Mouse (Mus musculus): ENCODE results near the gene Clcn2. TPM values are rescaled to one million over a fixed set of nuclear protein-coding genes. Genes with fewer than 3 reads are reported as not detected.

Gene Clcn2
- total RNA-seq, 2 experiments from 2014 or later: 15.2 to 26.5 TPM

GRCm38 (mm10) chr16:20723247-20723646 lies 5.7 kb upstream of the Clcn2 start:
- no peak for DNase-seq

DNA sequence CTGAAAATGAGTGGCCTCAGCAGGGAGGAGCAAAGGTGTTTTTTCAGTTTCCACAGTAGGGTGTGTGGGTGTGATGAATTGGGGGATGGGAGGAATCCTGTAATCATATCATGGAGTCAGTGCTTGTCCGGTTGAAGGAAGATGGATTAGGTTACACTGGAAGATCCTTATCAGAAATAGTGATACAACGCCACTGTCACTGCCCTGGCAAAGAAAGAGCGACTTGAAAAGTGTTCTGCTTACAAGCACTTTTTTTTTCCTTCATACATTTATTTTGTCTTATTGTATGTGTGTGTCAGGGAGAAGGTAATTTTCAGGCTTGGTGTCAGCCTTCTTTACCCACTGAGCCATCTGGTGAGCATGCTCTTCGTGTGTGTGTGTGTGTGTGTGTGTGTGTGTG lies 5.2 kb upstream of the Clcn2 start:
- no peak for DNase-seq

DNA sequence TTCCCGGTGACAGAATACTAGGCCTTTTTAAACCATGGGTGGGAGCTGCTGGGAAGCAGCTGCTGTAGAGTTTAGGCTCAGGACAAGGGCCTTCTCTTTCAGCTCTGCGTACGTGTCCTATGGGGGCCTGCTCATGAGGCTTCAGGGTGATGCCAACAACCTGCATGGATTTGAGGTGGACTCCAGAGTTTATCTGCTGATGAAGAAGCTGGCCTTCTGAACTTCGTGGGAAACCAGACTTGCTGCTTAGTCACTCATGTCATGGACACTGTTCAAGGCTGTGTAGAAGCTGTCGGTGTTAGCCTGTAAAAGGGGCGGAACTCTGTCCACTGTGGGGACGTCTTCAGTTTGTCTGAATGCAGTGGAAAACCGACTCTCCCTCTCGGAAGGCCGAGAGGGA lies 4.3 kb upstream of the Clcn2 start:
- no peak for DNase-seq

DNA sequence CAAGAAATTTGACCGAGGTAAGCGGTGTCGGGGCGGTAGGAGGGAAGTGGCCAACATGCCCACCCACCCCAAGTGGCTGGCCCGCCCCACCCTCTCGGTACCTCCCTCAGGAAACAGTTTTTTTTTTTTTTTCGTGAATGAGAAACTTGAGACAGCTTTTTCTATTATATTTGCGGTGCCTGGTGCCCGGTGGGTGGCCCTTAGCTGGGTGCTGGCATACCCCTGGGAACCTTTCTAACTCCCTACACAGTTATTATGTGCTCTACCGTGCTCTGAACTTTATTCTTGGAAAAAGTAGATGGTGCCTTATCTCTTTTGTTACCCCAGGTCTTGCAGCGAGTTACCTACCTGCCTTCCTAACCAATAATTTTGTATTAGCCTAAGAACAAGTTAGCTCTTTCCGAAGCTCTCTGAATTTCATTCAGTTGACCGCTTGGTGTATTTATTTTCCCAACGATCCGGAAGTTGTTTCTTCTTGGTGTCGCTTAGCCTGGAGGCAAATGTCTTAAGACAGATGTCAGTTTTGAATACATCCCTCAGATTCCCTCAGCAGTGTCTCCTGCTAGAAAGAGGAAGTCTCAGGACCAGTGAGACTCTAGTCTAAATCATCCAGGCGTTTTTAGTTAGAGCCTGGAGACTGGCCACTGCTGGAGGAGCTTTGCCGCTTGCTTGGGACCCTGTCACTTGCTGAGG lies 578 bp upstream of the Clcn2 start:
- no peak for DNase-seq

- DNase-seq: no peak
Observed at GRCm38 (mm10) chr16:20716841-20717180, 735 bp downstream of the Clcn2 start.

- DNase-seq: peak; percentile 91
Observed at GRCm38 (mm10) chr16:20715976-20716840, 1.3 kb downstream of the Clcn2 start.

- DNase-seq: no peak
Observed at GRCm38 (mm10) chr16:20715566-20715965, 2.0 kb downstream of the Clcn2 start.

GRCm38 (mm10) chr16:20715161-20715560 lies 2.4 kb downstream of the Clcn2 start:
- no peak for DNase-seq

DNA sequence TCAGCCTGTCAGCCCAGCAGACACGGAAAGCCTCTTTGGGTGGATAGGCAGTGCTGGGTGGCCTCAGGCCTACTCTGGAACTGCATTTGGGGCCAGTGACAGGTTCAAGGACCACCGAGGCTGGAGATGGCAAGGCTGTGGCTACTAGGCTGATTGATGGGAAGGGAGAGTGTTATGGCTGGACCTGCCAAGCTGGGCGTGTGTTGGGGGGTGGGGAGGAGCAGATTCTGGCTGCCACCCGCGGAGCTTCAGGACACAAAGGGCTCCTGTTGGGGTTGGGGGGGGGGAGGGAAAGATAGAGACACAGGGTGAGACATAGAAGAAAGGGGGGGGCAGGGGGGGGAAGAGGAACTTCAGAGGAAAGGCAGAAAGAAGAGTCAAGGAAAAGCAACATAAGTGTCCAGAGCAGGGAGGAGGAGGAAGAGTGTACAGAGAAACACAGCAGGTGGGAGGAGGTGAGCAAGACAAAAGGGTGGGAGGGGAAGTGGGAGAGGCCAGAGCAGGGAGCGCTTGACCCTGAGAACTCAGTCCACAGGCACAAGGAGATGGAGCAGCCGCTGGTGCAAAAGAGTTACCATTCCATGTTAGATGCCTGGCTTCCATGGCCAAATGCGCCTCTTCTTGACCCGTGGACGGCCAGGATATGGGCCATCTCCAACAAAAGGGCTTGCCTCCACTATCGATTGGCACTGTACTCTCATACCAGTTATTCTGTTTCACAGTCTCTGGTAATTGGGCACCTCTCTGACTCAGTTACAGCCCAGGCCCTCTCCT lies 3.1 kb downstream of the Clcn2 start:
- DNase-seq: no peak

GRCm38 (mm10) chr16:20712889-20713288 lies 4.7 kb downstream of the Clcn2 start:
- no peak for DNase-seq

GRCm38 (mm10) chr16:20712190-20712589 lies 5.4 kb downstream of the Clcn2 start:
- DNase-seq: no peak

- no peak for DNase-seq
Observed at GRCm38 (mm10) chr16:20710810-20711209, 6.7 kb downstream of the Clcn2 start.

DNA sequence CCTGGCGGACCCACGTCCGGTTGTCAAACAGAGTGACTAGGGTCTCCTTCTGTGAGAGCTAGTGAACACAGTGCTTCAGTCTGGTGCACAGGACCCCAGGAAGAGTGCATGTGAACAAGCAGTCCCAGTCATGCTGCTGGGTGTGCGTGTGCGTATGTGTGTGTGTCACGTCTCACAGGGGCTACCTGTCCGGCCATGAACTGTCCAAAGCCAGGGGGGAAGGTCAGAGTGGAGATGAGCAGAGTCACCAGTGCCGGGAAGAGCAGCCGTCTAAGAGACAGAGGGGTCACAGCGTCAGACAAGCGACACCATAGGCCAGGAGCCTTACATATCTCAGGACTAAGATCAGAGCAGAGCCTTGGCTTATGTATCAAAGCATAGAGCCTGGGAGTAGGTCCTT lies 7.2 kb downstream of the Clcn2 start:
- DNase-seq: no peak

DNA sequence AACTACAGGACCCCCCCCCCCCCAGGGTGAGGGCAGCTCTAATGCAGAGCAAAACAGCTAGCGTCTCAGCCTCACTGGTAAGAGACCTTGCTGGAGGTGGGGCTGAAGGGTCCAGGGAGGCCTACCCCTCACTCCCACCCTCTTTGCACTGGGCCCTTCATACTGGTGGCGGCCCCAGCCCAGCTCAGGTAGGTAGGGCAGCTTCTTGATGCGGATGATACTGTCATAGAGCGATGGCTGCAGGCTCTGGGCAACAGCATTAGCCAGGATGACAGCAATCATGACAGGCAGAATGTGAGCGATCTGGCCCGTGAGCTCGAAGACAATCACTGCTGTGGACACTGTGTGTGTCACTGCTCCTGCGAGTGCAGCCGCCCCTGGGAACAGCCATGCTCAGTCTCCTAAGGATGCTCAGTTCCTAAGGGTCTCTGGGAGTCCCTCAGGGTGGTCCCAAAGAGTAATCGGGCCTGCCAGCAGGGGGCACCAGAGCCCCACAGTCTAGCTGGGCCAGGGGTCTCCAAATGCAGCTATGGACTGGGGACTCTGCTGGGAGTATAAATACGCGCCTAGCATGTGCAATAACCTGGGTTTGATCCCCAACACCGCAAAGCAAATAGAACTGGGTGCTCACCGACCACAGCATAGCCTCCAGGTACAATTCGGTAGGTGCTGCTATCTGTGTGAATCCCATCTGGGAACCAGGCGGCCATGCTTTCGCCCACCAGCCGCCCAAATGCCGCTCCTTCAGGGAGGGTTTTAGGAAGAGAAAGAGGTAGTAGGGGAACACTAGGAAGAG lies 8.4 kb downstream of the Clcn2 start:
- DNase-seq: no peak

- DNase-seq: no peak
Observed at GRCm38 (mm10) chr16:20708220-20708938, 9.2 kb downstream of the Clcn2 start.

- DNase-seq: peak; percentile 50
Observed at GRCm38 (mm10) chr16:20706407-20707055, 11.0 kb downstream of the Clcn2 start.

DNA sequence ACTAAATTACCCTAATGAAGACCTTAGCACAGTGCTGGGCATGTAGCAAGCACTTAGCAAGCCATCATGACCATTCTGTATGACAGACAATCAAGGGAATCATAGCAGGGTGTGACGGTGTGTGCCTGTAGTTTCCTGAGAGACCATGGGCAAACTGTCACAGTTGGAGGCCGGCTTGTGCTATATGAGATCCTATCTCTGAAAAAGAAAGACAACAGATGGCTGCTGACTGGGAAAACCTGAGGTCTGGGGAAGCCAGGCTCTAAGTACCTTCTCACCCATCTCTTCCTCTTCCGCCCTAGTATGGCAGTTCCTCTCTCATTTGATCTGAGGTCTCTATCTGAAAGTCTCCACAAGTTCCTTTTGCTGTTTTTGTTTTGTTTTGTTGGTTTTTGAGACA lies 11.8 kb downstream of the Clcn2 start:
- DNase-seq: no peak

DNA sequence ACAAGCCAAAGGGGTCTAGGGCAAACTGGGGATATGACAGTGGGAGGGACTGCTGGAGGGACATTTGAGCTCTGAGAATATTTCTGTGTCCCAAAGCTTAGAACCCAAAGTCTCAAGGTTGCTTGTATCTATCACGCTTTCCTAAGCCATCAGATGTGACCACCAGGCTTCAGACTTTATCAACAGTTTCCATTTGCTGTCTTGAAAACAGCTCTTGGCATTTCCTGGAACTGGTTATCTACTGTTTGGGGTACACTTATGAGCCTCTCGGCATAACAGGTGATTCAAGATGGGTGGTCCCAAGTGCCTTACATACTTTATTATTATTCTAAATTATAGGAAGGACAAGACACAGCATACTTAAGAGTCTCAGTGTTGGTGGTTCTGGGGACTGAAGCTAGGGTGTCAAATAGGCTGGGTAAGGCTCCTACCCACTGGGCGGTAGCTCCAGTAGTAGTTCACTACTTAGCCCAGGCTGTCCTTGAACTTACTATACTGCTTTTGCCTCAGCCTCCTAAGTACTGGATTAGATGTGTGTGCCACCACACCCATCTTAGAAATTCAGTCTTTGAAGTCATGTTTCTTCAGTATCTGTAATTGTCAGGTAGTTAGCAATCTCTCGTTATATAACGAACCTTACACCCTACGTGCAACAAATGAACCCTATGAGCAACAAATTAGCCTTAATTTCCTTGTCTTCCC lies 13.7 kb downstream of the Clcn2 start:
- no peak for DNase-seq

GRCm38 (mm10) chr16:20703071-20703470 lies 14.5 kb downstream of the Clcn2 start:
- DNase-seq: no peak

DNA sequence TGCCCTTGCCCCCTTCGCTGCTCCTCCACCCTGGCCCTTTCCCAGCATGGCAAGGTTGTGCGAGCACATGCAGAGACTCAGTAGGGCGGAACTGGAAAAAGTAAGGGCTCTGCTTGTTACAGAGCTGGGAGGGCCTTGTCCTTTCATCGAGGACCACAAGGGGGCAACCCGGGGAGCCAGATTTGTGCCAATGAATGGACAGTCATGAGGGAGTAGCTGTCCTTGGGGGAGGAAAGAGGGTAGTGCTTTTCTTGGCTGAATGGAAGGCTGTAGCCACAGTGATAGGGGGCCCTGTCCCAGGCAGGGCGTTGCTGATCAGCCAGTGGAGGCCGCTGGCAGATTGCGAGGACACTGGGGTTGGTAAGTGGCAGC lies 15.0 kb downstream of the Clcn2 start:
- peak; percentile 92 for DNase-seq

All from adrenal gland, postnatal 10 days (tissue).